Mouse (Mus musculus): ENCODE results near the gene Antxr1. TPM values are rescaled to one million over a fixed set of nuclear protein-coding genes. Genes with fewer than 3 reads are reported as not detected.

Antxr1 gene
- polyA plus RNA-seq, 1 experiment = 200 TPM

- Histone ChIP-seq H3K4me1 (ENCODE audit: control insufficient read depth, insufficient read depth, low read length) (peaks cover 21% of the 10 kb centered on the region), H3K4me3 (ENCODE audit: insufficient read depth, low read length) (0 out of 2 replicates have a peak overlapping the region, but pooled peaks have one; percentile 9), H3K27ac (ENCODE audit: insufficient read depth, low read length) (no peak overlapping the region)
- TF ChIP-seq POLR2A (IDR thresholded peaks at IDR 0.05; ENCODE audit: low read depth, low read length) (no peak), CTCF (IDR thresholded peaks at IDR 0.05; ENCODE audit: borderline replicate concordance, insufficient read depth, low read length) (no peak)
Measured at GRCm38 (mm10) chr6:87332380-87332779, 3.2 kb downstream of the Antxr1 start.

DNA sequence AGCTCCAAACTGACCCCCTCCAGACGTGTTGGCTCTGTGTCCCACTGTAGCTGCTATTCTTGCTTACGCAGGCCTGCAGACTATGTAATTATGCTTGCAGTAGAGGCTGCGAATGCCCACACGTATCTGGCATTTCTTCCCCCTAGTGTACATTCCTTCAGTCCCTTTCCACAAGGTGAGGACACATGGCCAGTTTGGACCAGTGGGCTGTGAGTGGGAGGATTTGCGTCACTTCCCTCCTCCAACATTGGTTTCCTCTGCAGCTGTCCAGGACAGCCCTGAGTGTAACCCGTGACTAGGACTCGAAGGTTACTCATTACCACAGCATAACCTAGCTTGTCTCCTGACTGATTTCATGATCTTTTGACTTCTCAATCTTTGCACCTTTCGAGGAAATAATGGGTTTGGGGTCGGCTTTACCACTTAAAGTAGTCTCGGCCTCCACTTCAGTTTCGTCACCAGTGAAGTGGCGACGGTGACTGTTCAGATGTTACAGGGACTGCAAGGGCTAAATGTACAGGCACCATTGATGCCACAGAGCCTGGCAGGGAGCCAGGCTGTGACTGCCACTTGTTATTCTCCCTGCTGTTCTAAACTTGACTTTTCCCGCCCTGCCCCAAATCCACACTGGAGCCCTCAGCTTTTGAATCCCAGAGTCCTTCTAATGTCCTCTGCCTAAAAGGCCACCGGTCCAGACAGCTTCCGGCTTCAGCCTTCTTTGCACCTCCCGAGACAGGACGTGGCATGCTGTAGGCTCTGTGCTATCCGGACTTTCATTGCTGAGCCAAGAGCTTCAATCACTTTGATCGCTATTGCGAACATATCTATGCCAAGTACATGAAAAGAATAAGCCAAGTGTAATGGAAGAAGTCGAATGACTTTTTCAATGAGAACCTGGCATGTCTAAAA, 7.1 kb downstream of the Antxr1 start:
- no peak overlapping the region for H3K27ac ChIP-seq (ENCODE audit: insufficient read depth, low read length)
- peaks cover 25% of the 10 kb centered on the region for H3K4me1 ChIP-seq (ENCODE audit: control insufficient read depth, insufficient read depth, low read length)
- TF ChIP-seq CTCF (IDR thresholded peaks at IDR 0.05; ENCODE audit: borderline replicate concordance, insufficient read depth, low read length) = no peak
- no peak for TF ChIP-seq POLR2A (IDR thresholded peaks at IDR 0.05; ENCODE audit: low read depth, low read length)
- H3K4me3 ChIP-seq (ENCODE audit: insufficient read depth, low read length) = no peak overlapping the region

DNA sequence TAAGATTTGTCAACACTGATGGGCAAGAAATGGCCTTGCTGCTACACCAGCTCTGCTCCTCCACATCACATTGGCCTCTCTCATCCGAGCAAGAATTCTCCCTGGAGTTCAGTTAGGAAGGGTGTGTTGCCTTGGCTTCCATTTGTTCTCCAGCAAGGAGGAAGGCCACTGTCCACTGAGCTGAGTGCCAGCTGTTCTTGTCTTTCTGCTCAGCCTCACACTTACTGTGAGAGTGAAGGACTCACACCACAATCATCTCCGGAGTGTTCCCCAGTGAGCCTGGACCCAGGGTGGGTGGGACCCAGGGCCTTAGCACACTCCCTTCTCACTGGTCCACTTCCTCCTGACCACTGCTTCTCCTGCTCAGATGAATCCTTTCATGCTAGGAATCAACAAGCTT, 8.7 kb downstream of the Antxr1 start:
- no peak for TF ChIP-seq POLR2A (IDR thresholded peaks at IDR 0.05; ENCODE audit: low read depth, low read length)
- TF ChIP-seq CTCF (IDR thresholded peaks at IDR 0.05; ENCODE audit: borderline replicate concordance, insufficient read depth, low read length) = no peak

DNA sequence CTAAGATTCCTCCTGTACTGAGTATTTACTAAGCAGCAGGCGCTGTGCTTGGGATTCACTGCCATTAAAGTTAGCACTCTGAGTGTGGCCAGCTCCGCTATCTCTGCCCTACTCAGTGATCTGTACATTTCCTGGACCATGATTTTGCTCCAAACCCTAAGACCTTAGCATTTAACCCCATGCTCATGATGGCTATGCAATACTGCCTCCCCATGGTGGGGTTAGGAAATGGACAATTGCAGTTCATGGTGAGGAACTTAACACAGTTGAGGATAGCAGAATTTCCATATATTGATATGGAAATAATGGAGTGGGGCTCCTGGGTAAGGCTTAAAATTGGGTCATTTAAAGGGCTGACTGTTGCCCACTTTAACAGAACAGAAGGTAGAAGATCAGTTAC, 12.2 kb downstream of the Antxr1 start:
- Histone ChIP-seq H3K4me1 (ENCODE audit: control insufficient read depth, insufficient read depth, low read length) (peaks cover 14% of the 10 kb centered on the region), H3K4me3 (ENCODE audit: insufficient read depth, low read length) (no peak overlapping the region), H3K27ac (ENCODE audit: insufficient read depth, low read length) (no peak overlapping the region)
- TF ChIP-seq CTCF (IDR thresholded peaks at IDR 0.05; ENCODE audit: borderline replicate concordance, insufficient read depth, low read length) (no peak), POLR2A (IDR thresholded peaks at IDR 0.05; ENCODE audit: low read depth, low read length) (no peak)

More for the DNA sequence above, 8.7 kb downstream of the Antxr1 start:
- peaks cover 25% of the 10 kb centered on the region for H3K4me1 ChIP-seq (ENCODE audit: control insufficient read depth, insufficient read depth, low read length)
- H3K4me3 ChIP-seq (ENCODE audit: insufficient read depth, low read length) = no peak overlapping the region
- no peak overlapping the region for H3K27ac ChIP-seq (ENCODE audit: insufficient read depth, low read length)

GRCm38 (mm10) chr6:87318651-87319050, 17.0 kb downstream of the Antxr1 start:
- TF ChIP-seq CTCF (IDR thresholded peaks at IDR 0.05; ENCODE audit: borderline replicate concordance, insufficient read depth, low read length) (no peak), POLR2A (IDR thresholded peaks at IDR 0.05; ENCODE audit: low read depth, low read length) (no peak)
- Histone ChIP-seq H3K4me3 (ENCODE audit: insufficient read depth, low read length) (no peak overlapping the region), H3K27ac (ENCODE audit: insufficient read depth, low read length) (no peak overlapping the region), H3K4me1 (ENCODE audit: control insufficient read depth, insufficient read depth, low read length) (peaks cover 11% of the 10 kb centered on the region)

DNA sequence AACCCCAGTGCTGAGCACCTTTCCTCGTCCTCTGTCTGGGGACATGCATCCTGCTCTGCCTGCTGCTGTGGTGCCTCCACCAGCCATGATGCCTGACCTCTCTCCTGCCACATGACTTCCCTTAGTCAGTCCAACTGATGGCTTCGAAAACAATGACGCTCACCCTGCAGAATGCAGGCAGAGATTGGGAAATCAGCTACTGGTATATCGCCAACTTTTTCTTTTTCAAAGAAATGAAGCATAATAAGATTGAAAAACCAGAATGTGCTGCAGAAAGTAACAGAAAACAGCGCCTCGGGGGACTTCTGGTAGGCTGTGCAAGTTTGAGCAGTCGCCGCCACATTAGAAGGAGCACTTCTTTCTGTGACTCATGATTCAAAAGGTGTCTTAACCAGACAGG, 18.7 kb downstream of the Antxr1 start:
- H3K4me1 ChIP-seq (ENCODE audit: control insufficient read depth, insufficient read depth, low read length) = peaks cover 7% of the 10 kb centered on the region; the same call in 1 of the 2 replicates
- H3K27ac ChIP-seq (ENCODE audit: insufficient read depth, low read length) = peak overlapping the region; percentile 74
- TF ChIP-seq POLR2A (IDR thresholded peaks at IDR 0.05; ENCODE audit: low read depth, low read length) (no peak), CTCF (IDR thresholded peaks at IDR 0.05; ENCODE audit: borderline replicate concordance, insufficient read depth, low read length) (no peak)
- no peak overlapping the region for H3K4me3 ChIP-seq (ENCODE audit: insufficient read depth, low read length)

DNA sequence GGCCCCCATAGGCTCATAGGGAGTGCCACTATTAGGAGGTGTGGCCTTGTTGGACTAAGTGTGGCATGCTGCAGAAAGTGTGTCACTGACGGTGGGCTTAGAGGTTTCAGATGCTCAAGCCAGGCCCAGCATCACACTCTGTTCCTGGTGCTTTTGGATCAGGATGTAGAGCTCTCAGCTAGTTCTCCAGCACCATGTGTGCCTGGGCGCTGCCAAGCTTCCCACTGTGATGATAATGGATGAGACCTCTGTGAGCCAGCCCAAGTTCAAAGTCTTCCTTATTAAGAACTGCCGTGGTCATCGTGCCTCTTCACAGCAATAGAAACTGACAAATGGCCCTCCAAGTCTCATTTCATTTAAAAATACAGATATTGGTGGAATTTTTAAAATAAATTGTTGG, 22.9 kb downstream of the Antxr1 start:
- H3K4me3 ChIP-seq (ENCODE audit: insufficient read depth, low read length) = no peak overlapping the region
- TF ChIP-seq POLR2A (IDR thresholded peaks at IDR 0.05; ENCODE audit: low read depth, low read length) (no peak), CTCF (IDR thresholded peaks at IDR 0.05; ENCODE audit: borderline replicate concordance, insufficient read depth, low read length) (no peak)
- no peak overlapping the region for H3K27ac ChIP-seq (ENCODE audit: insufficient read depth, low read length)
- peaks cover 9% of the 10 kb centered on the region for H3K4me1 ChIP-seq (ENCODE audit: control insufficient read depth, insufficient read depth, low read length)

GRCm38 (mm10) chr6:87304486-87304885, 31.1 kb downstream of the Antxr1 start:
- Histone ChIP-seq H3K4me3 (ENCODE audit: insufficient read depth, low read length) (no peak overlapping the region), H3K27ac (ENCODE audit: insufficient read depth, low read length) (0 out of 2 replicates have a peak overlapping the region, but pooled peaks have one; percentile 41), H3K4me1 (ENCODE audit: control insufficient read depth, insufficient read depth, low read length) (peaks cover 3% of the 10 kb centered on the region; the same call in 1 of the 2 replicates)
- TF ChIP-seq CTCF (IDR thresholded peaks at IDR 0.05; ENCODE audit: borderline replicate concordance, insufficient read depth, low read length) (no peak), POLR2A (IDR thresholded peaks at IDR 0.05; ENCODE audit: low read depth, low read length) (no peak)

DNA sequence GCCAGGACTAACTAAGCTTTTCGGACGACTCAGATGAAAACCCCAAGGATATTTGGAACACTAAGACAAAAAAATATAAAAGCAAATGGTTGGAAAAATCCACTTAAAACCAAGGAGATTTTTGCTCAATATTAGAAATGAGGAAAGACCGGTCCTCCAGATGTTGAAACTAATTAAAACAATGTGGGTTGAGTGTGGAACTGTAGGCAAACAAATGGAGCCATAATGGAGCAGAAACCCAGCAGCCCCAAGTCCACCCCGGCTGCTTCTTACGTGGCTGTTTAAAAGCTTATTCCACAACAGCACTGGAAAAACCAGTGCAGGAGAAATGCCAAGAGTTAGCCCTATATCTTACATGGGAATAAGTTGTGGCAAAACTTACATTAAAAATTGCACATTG, 32.9 kb downstream of the Antxr1 start:
- TF ChIP-seq POLR2A (IDR thresholded peaks at IDR 0.05; ENCODE audit: low read depth, low read length) (no peak), CTCF (IDR thresholded peaks at IDR 0.05; ENCODE audit: borderline replicate concordance, insufficient read depth, low read length) (no peak)
- no peak overlapping the region for H3K4me3 ChIP-seq (ENCODE audit: insufficient read depth, low read length)
- peak overlapping the region; percentile 70 for H3K27ac ChIP-seq (ENCODE audit: insufficient read depth, low read length)
- peaks cover 3% of the 10 kb centered on the region; the same call in 1 of the 2 replicates for H3K4me1 ChIP-seq (ENCODE audit: control insufficient read depth, insufficient read depth, low read length)

GRCm38 (mm10) chr6:87301991-87302390, 33.6 kb downstream of the Antxr1 start:
- TF ChIP-seq CTCF (IDR thresholded peaks at IDR 0.05; ENCODE audit: borderline replicate concordance, insufficient read depth, low read length) (no peak), POLR2A (IDR thresholded peaks at IDR 0.05; ENCODE audit: low read depth, low read length) (no peak)
- Histone ChIP-seq H3K4me1 (ENCODE audit: control insufficient read depth, insufficient read depth, low read length) (peaks cover 3% of the 10 kb centered on the region; the same call in 1 of the 2 replicates), H3K27ac (ENCODE audit: insufficient read depth, low read length) (peak overlapping the region; percentile 48; the same call in 1 of the 2 replicates), H3K4me3 (ENCODE audit: insufficient read depth, low read length) (no peak overlapping the region)

All from embryonic fibroblast, embryonic 13.5 days (primary cell).